In the genomic region with DNA sequence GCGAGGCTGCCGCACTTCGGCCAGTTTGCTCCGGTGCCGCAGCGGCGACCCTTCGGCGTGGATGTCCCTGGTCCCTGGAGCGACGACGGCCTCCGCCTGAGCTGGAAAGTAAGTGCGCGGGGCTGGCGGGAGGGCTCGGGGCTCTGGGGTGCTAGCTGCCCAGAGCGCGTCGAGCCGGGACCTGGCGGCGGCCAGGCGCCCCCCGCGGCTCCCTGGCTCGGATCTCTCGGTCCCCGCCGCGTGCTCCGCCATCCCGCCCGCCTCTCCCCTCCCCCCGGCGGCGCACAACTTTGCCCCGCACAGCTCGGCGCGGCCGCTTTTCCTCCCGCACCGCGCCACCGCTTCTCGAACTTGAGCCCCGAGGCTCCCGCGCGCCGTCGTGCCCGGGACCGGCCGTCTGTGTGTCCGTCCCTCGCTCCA, we compare ENCODE assay signal across 8 mouse cellular contexts. TPM values are rescaled to one million over a fixed set of nuclear protein-coding genes. Genes with fewer than 3 reads are reported as not detected.
DNase-seq lines count a peak whose midpoint lies in the region; ATAC-seq and TF ChIP-seq lines count a peak whose summit lies in the region.

No protein-coding gene starts in this region.

- H3K36me3 ChIP-seq in kidney, embryonic 16.5 days (ENCODE audit: insufficient read depth, low read length) = no peaks in the 10 kb centered on the region
- peaks cover 14% of the 10 kb centered on the region for H3K36me3 ChIP-seq in G1E (replicated peaks)
- no peaks in the 10 kb centered on the region for H3K36me3 ChIP-seq in heart, postnatal 0 days (replicated peaks; ENCODE audit: control insufficient read depth, insufficient read depth, low read length)
- no peaks in the 10 kb centered on the region for H3K36me3 ChIP-seq in liver, embryonic 15.5 days (replicated peaks)
- no peaks in the 10 kb centered on the region for H3K36me3 ChIP-seq in stomach, postnatal 0 days (ENCODE audit: control insufficient read depth, insufficient read depth, low read length)

- WGBS in kidney, embryonic 16.5 days = 0% methylated on average over 27 of the region's 58 CpGs
- 0% methylated on average over 24 of the region's 58 CpGs for WGBS in heart, postnatal 0 days
- WGBS in liver, embryonic 15.5 days (ENCODE audit: insufficient replicate concordance) = 0% methylated on average over 42 of the region's 58 CpGs
- WGBS in stomach, postnatal 0 days = under 1% methylated on average over 39 of the region's 58 CpGs

- peaks cover 22% of the 10 kb centered on the region for H3K4me1 ChIP-seq in kidney, embryonic 16.5 days (ENCODE audit: insufficient read depth, low read length)
- H3K4me1 ChIP-seq in G1E (ENCODE audit: insufficient read depth, low read depth, low read length) = peaks cover 37% of the 10 kb centered on the region
- H3K4me1 ChIP-seq in heart, postnatal 0 days (ENCODE audit: control insufficient read depth, insufficient read depth) = peaks cover 16% of the 10 kb centered on the region
- peaks cover 25% of the 10 kb centered on the region for H3K4me1 ChIP-seq in liver, embryonic 15.5 days (replicated peaks)
- H3K4me1 ChIP-seq in stomach, postnatal 0 days (replicated peaks; ENCODE audit: control insufficient read depth, insufficient read depth) = no peaks in the 10 kb centered on the region

- H3K4me3 ChIP-seq in kidney, embryonic 16.5 days (ENCODE audit: low read length) = peak overlapping the region; percentile 91
- H3K4me3 ChIP-seq in G1E (ENCODE audit: low read depth, low read length) = peak overlapping the region; percentile 94
- peak overlapping the region; percentile 98 for H3K4me3 ChIP-seq in heart, postnatal 0 days (ENCODE audit: low read depth, low read length)
- peak overlapping the region; percentile 71 for H3K4me3 ChIP-seq in liver, embryonic 15.5 days (replicated peaks)
- H3K4me3 ChIP-seq in stomach, postnatal 0 days (ENCODE audit: low read depth, low read length) = peak overlapping the region; percentile 96

- no peaks in the 10 kb centered on the region for H3K27me3 ChIP-seq in kidney, embryonic 16.5 days (ENCODE audit: insufficient read depth, low read length)
- peaks cover 2% of the 10 kb centered on the region; the same call in 1 of the 2 replicates for H3K27me3 ChIP-seq in G1E (ENCODE audit: insufficient read depth, low read length)
- H3K27me3 ChIP-seq in heart, postnatal 0 days (ENCODE audit: control insufficient read depth, insufficient read depth, low read length) = no peaks in the 10 kb centered on the region
- H3K27me3 ChIP-seq in liver, embryonic 15.5 days = peaks cover 26% of the 10 kb centered on the region
- H3K27me3 ChIP-seq in stomach, postnatal 0 days (ENCODE audit: control insufficient read depth, insufficient read depth, low read length) = no peaks in the 10 kb centered on the region

- peak; percentile 70 for ATAC-seq in kidney, embryonic 16.5 days (ENCODE audit: low FRiP score, low TSS enrichment)
- no peak for ATAC-seq in G1E (ENCODE audit: extremely low read depth, insufficient number of reproducible peaks, low FRiP score, poor library complexity, severe bottlenecking)
- peak; percentile 43 for ATAC-seq in heart, postnatal 0 days (ENCODE audit: insufficient read depth, low read depth)
- ATAC-seq in liver, embryonic 15.5 days (ENCODE audit: insufficient read depth) = peak; percentile 28; the same call in 1 of the 2 replicates
- peak; percentile 39 for ATAC-seq in stomach, postnatal 0 days (ENCODE audit: low FRiP score, low TSS enrichment)

- no peaks in the 10 kb centered on the region for H3K9me3 ChIP-seq in kidney, embryonic 16.5 days (ENCODE audit: low read length)
- H3K9me3 ChIP-seq in G1E (replicated peaks) = no peaks in the 10 kb centered on the region
- no peaks in the 10 kb centered on the region for H3K9me3 ChIP-seq in heart, postnatal 0 days (replicated peaks; ENCODE audit: control insufficient read depth, low read length)
- no peaks in the 10 kb centered on the region for H3K9me3 ChIP-seq in liver, embryonic 15.5 days (replicated peaks)
- H3K9me3 ChIP-seq in stomach, postnatal 0 days (ENCODE audit: control insufficient read depth, low read length) = no peaks in the 10 kb centered on the region

- DNase-seq in kidney, postnatal 14 days = no peak
- DNase-seq in G1E (ENCODE audit: low spot score) = peak; percentile 53
- DNase-seq in cerebellum, adult 18-20 months = peak; percentile 47 to 73
- DNase-seq in heart, postnatal 0 days (ENCODE audit: low spot score) = no peak
- no peak for DNase-seq in stomach, postnatal 0 days (ENCODE audit: low spot score)
- DNase-seq in frontal cortex, adult 2 months (ENCODE audit: extremely low spot score in 1 of 2, low spot score in 1 of 2) = no peak

- no peak for TF ChIP-seq EP300 in heart, postnatal 0 days (IDR thresholded peaks at IDR 0.05; ENCODE audit: low read depth)
- TF ChIP-seq EP300 in stomach, postnatal 0 days (optimal IDR thresholded peaks at IDR 0.05) = no peak

- peak overlapping the region; percentile 93 for H3K27ac ChIP-seq in kidney, embryonic 16.5 days (ENCODE audit: low read length)
- H3K27ac ChIP-seq in heart, postnatal 0 days (ENCODE audit: low read depth) = peak overlapping the region; percentile 97
- H3K27ac ChIP-seq in liver, embryonic 15.5 days (replicated peaks) = peak overlapping the region; percentile 65
- H3K27ac ChIP-seq in stomach, postnatal 0 days (replicated peaks) = peak overlapping the region; percentile 91

- peak overlapping the region; percentile 62 for H3K4me2 ChIP-seq in kidney, embryonic 16.5 days (replicated peaks; ENCODE audit: low read depth, low read length)
- peak overlapping the region; percentile 92 for H3K4me2 ChIP-seq in heart, postnatal 0 days (ENCODE audit: low read depth, low read length)
- peak overlapping the region; percentile 87 for H3K4me2 ChIP-seq in liver, embryonic 15.5 days
- peak overlapping the region; percentile 82 for H3K4me2 ChIP-seq in stomach, postnatal 0 days (replicated peaks; ENCODE audit: low read depth)

- TF ChIP-seq CTCF in G1E (IDR thresholded peaks at IDR 0.05; ENCODE audit: low read depth, low read length) = no peak
- no peak for TF ChIP-seq CTCF in heart, postnatal 0 days (IDR thresholded peaks at IDR 0.05; ENCODE audit: low read depth)
- no peak for TF ChIP-seq CTCF in stomach, postnatal 0 days (IDR thresholded peaks at IDR 0.05; ENCODE audit: low read depth)

- H3K9ac ChIP-seq in kidney, embryonic 16.5 days (replicated peaks; ENCODE audit: low read length) = peak overlapping the region; percentile 92
- H3K9ac ChIP-seq in heart, postnatal 0 days (replicated peaks; ENCODE audit: low read depth, low read length) = peak overlapping the region; percentile 97
- H3K9ac ChIP-seq in liver, embryonic 15.5 days = peak overlapping the region; percentile 64
- peak overlapping the region; percentile 83 for H3K9ac ChIP-seq in stomach, postnatal 0 days (ENCODE audit: low read length)

RNA-seq across cellular contexts. Expression of gene Pkp4, which starts 0.4 kb away (rescaled TPM):
- 23.5 and 27.6 TPM in 2 replicates for polyA plus RNA-seq in kidney, embryonic 16.5 days (2015; fragmentation: Nextera tagmentation; extraction: Ambion mirVana)
- 61.0 and 80.8 TPM in 2 replicates for total RNA-seq in G1E (2014; fragmentation: Nextera tagmentation)
- total RNA-seq in G1E (2017) = 28.2 and 29.1 TPM in 2 replicates
- 58.7 and 80.5 TPM in 2 replicates for polyA plus RNA-seq in G1E (2012)
- total RNA-seq in heart, postnatal 0 days (2014; rRNA removed; ENCODE audit: low replicate concordance) = 152 and 232 TPM in 2 replicates
- 30.9 and 36.1 TPM in 2 replicates for polyA plus RNA-seq in heart, postnatal 0 days (2015; fragmentation: Nextera tagmentation; extraction: Ambion mirVana)
- polyA plus RNA-seq in liver, embryonic 15.5 days (2015; fragmentation: Nextera tagmentation; extraction: Ambion mirVana) = 4.4 and 5.6 TPM in 2 replicates
- 16.8 and 16.9 TPM in 2 replicates for polyA plus RNA-seq in stomach, postnatal 0 days (2015; fragmentation: Nextera tagmentation; extraction: Ambion mirVana)
- 140 and 149 TPM in 2 replicates for polyA plus RNA-seq in frontal cortex, adult 2 months (2012; rRNA removed)

RNA-seq across cellular contexts. Expression of gene Ccdc148, which starts 0.5 kb away (rescaled TPM):
- 1.4 and 1.6 TPM in 2 replicates for polyA plus RNA-seq in kidney, embryonic 16.5 days (2015; fragmentation: Nextera tagmentation; extraction: Ambion mirVana)
- not detected in 2 replicates for total RNA-seq in G1E (2014; fragmentation: Nextera tagmentation)
- total RNA-seq in G1E (2017) = 0.12 and 0.22 TPM in 2 replicates
- not detected in 2 replicates for polyA plus RNA-seq in G1E (2012)
- total RNA-seq in heart, postnatal 0 days (2014; rRNA removed; ENCODE audit: low replicate concordance) = 0.46 and 1.3 TPM in 2 replicates
- polyA plus RNA-seq in heart, postnatal 0 days (2015; fragmentation: Nextera tagmentation; extraction: Ambion mirVana) = 0.56 and 0.69 TPM in 2 replicates
- 0.38 and 0.47 TPM in 2 replicates for polyA plus RNA-seq in liver, embryonic 15.5 days (2015; fragmentation: Nextera tagmentation; extraction: Ambion mirVana)
- polyA plus RNA-seq in stomach, postnatal 0 days (2015; fragmentation: Nextera tagmentation; extraction: Ambion mirVana) = 0.24 and 0.47 TPM in 2 replicates
- 6.6 and 7.6 TPM in 2 replicates for polyA plus RNA-seq in frontal cortex, adult 2 months (2012; rRNA removed)

Comparison
In these comparisons a context has a peak if more than half of its experiments do, and no peak if none do; other contexts are left out.
1. DNase-seq: peak in G1E (single experiment) and cerebellum, adult 18-20 months (2 of 2); none in kidney, postnatal 14 days (single experiment), heart, postnatal 0 days (single experiment), stomach, postnatal 0 days (single experiment) and frontal cortex, adult 2 months (0 of 2).
2. Peak in every context shown above with its lines, with median percentiles within 50 percentile points of each other: H3K27ac ChIP-seq, H3K4me2 ChIP-seq, H3K4me3 ChIP-seq and H3K9ac ChIP-seq.